In genomic region chr13:44717838-44718237, GRCm38 (mm10) we compare ENCODE assay signal across 19 mouse cellular contexts. TPM values are rescaled to one million over a fixed set of nuclear protein-coding genes. Genes with fewer than 3 reads are reported as not detected.
DNase-seq lines count a peak whose midpoint lies in the region; ATAC-seq and TF ChIP-seq lines count a peak whose summit lies in the region.
"Had no signal": no experiment of that assay in that cellular context is flagged by ENCODE, and none has a peak within 500 bp of the region (broad histone marks: within the 10 kb centered on the region; RNA-seq: fewer than 3 reads in every experiment).

No protein-coding gene starts in this region.

- no peak for ATAC-seq in heart, embryonic 12.5 days (ENCODE audit: insufficient number of reproducible peaks, low FRiP score)
- ATAC-seq: forebrain, embryonic 13.5 days; forebrain, embryonic 15.5 days; forebrain, postnatal 0 days had no signal

- H3K36me3 ChIP-seq in ES-Bruce4 (ENCODE audit: control insufficient read depth, insufficient read depth, low read length, poor library complexity, severe bottlenecking) (no peaks in the 10 kb centered on the region), ES-E14 (ENCODE audit: control insufficient read depth, insufficient read depth, low read length, poor library complexity, severe bottlenecking) (no peaks in the 10 kb centered on the region)
- H3K36me3 ChIP-seq in heart, embryonic 12.5 days = no peaks in the 10 kb centered on the region
- no peaks in the 10 kb centered on the region for H3K36me3 ChIP-seq in heart, adult 2 months (ENCODE audit: control insufficient read depth, insufficient read depth, low read length)
- H3K36me3 ChIP-seq: embryonic facial prominence, embryonic 10.5 days; embryonic facial prominence, embryonic 12.5 days; forebrain, embryonic 15.5 days had no signal

- DNase-seq in ES-E14 (ENCODE audit: low read depth, low spot score) = no peak
- peak; percentile 68 for DNase-seq in ZHBTc4 (ENCODE audit: low read depth, low spot score)
- DNase-seq in heart, adult 2 months = no peak
- no peak for DNase-seq in layer of hippocampus, adult 8-10 months (ENCODE audit: low spot score in 2 of 2)
- DNase-seq: adrenal gland, adult 2 months; adrenal gland, postnatal 10 days; adrenal gland, postnatal 25 days; cerebellum, adult 11 months; cerebellum, adult 18-20 months; cerebellum, adult 8-10 months; cerebellum, adult 9-11 months; cerebellum, postnatal 14 days; forebrain, postnatal 0 days had no signal

- TF ChIP-seq EP300 in ES-Bruce4 (IDR thresholded peaks at IDR 0.05; ENCODE audit: insufficient read depth, low read depth, low read length) = no peak
- no peak for TF ChIP-seq EP300 in heart, adult 2 months (IDR thresholded peaks at IDR 0.05; ENCODE audit: insufficient read depth, low read depth, low read length)

- no peaks in the 10 kb centered on the region for H3K27me3 ChIP-seq in ES-Bruce4 (ENCODE audit: control insufficient read depth, insufficient read depth, low read length, poor library complexity, severe bottlenecking)
- no peaks in the 10 kb centered on the region for H3K27me3 ChIP-seq in heart, embryonic 12.5 days (replicated peaks)
- no peaks in the 10 kb centered on the region for H3K27me3 ChIP-seq in heart, adult 2 months (ENCODE audit: control insufficient read depth, insufficient read depth, low read length)
- H3K27me3 ChIP-seq: embryonic facial prominence, embryonic 12.5 days; forebrain, embryonic 13.5 days; forebrain, embryonic 15.5 days had no signal

- H3K9me3 ChIP-seq in ES-Bruce4 (replicated peaks; ENCODE audit: control insufficient read depth, insufficient read depth, low read length, poor library complexity, severe bottlenecking) (no peaks in the 10 kb centered on the region), ES-E14 (ENCODE audit: control insufficient read depth, insufficient read depth, low read depth, low read length) (no peaks in the 10 kb centered on the region)
- no peaks in the 10 kb centered on the region for H3K9me3 ChIP-seq in heart, embryonic 12.5 days (replicated peaks)
- H3K9me3 ChIP-seq: embryonic facial prominence, embryonic 10.5 days; embryonic facial prominence, embryonic 12.5 days; forebrain, embryonic 13.5 days; forebrain, embryonic 15.5 days had no signal

- intact Hi-C loops in heart, adult 2 months (cut with DNase I) = no loop called here

- H3K4me2 ChIP-seq in heart, embryonic 12.5 days = no peak overlapping the region
- H3K4me2 ChIP-seq: embryonic facial prominence, embryonic 12.5 days; forebrain, embryonic 13.5 days; forebrain, embryonic 15.5 days had no signal

- H3K27ac ChIP-seq in ES-Bruce4 (ENCODE audit: insufficient read depth, low read length) (peak overlapping the region; percentile 71), ES-E14 (ENCODE audit: insufficient read depth, low read depth, low read length, poor library complexity, severe bottlenecking) (peak overlapping the region; percentile 82; the same call in 1 of the 2 replicates)
- no peak overlapping the region for H3K27ac ChIP-seq in heart, embryonic 12.5 days (ENCODE audit: poor library complexity, severe bottlenecking)
- H3K27ac ChIP-seq in heart, adult 2 months = no peak overlapping the region
- H3K27ac ChIP-seq: embryonic facial prominence, embryonic 10.5 days; embryonic facial prominence, embryonic 12.5 days; forebrain, embryonic 13.5 days; forebrain, embryonic 15.5 days had no signal

- peaks cover 2% of the 10 kb centered on the region for H3K4me1 ChIP-seq in ES-Bruce4 (ENCODE audit: control insufficient read depth, insufficient read depth, low read length)
- peaks cover 10 to 30% of the 10 kb centered on the region in 2 experiments for H3K4me1 ChIP-seq in ES-E14 (ENCODE audit: control insufficient read depth in 2 of 2, insufficient read depth in 2 of 2, low read length in 2 of 2, poor library complexity in 1 of 2)
- no peaks in the 10 kb centered on the region for H3K4me1 ChIP-seq in heart, embryonic 12.5 days (replicated peaks)
- no peaks in the 10 kb centered on the region for H3K4me1 ChIP-seq in heart, adult 2 months (ENCODE audit: control insufficient read depth, insufficient read depth, low read length)
- H3K4me1 ChIP-seq: embryonic facial prominence, embryonic 12.5 days; forebrain, embryonic 13.5 days had no signal

- H3K4me3 ChIP-seq in ES-Bruce4 (ENCODE audit: low read depth, low read length) (no peak overlapping the region), ES-E14 (ENCODE audit: insufficient read depth in 1 of 2, low read depth in 1 of 2, low read length in 2 of 2, poor library complexity in 1 of 2, severe bottlenecking in 1 of 2) (no peak overlapping the region)
- no peak overlapping the region for H3K4me3 ChIP-seq in heart, embryonic 12.5 days
- H3K4me3 ChIP-seq in heart, adult 2 months = no peak overlapping the region
- H3K4me3 ChIP-seq: embryonic facial prominence, embryonic 10.5 days; embryonic facial prominence, embryonic 12.5 days; forebrain, embryonic 13.5 days; forebrain, embryonic 15.5 days had no signal

- TF ChIP-seq POLR2A in ES-Bruce4 (IDR thresholded peaks at IDR 0.05; ENCODE audit: insufficient read depth, low read length) = no peak
- TF ChIP-seq POLR2A in heart, adult 2 months (IDR thresholded peaks at IDR 0.05; ENCODE audit: insufficient read depth, low read depth, low read length) = no peak

- no peak overlapping the region for H3K9ac ChIP-seq in ES-Bruce4 (ENCODE audit: low read depth, poor library complexity, severe bottlenecking)
- peak overlapping the region; percentile 54; the same call in 1 of the 2 replicates for H3K9ac ChIP-seq in ES-E14 (ENCODE audit: insufficient read depth, low read depth, low read length, poor library complexity, severe bottlenecking)
- no peak overlapping the region for H3K9ac ChIP-seq in heart, embryonic 12.5 days
- H3K9ac ChIP-seq in heart, adult 2 months (ENCODE audit: low read depth, low read length) = no peak overlapping the region
- H3K9ac ChIP-seq: embryonic facial prominence, embryonic 12.5 days; forebrain, embryonic 13.5 days; forebrain, embryonic 15.5 days; forebrain, postnatal 0 days had no signal

- WGBS in heart, embryonic 12.5 days = 90% methylated on average over 9 of the region's 9 CpGs
- 93% methylated on average over 9 of the region's 9 CpGs for WGBS in heart, adult 2 months

- no peak for TF ChIP-seq CTCF in ES-Bruce4 (IDR thresholded peaks at IDR 0.05; ENCODE audit: low read depth, low read length)
- no peak for TF ChIP-seq CTCF in heart, adult 2 months (IDR thresholded peaks at IDR 0.05)

- in situ Hi-C loops in ES-E14 (cut with MboI; ENCODE audit: low sequenced_read_pairs in 2 of 2, unreplicated experiment in 2 of 2) = no loop called here

- H3K79me2 ChIP-seq in heart, adult 2 months (replicated peaks; ENCODE audit: control insufficient read depth, insufficient read depth, low read length) = no peaks in the 10 kb centered on the region

TF ChIP-seq in ES-E14, 5 proteins besides CTCF, POLR2A, EP300 and RAD21:
- peak; percentile 53; the same call in 1 of the 2 replicates for TF ChIP-seq ZNF384 (IDR thresholded peaks at IDR 0.05; ENCODE audit: low read depth, low read length)
- TF ChIP-seq HCFC1 (IDR thresholded peaks at IDR 0.05; ENCODE audit: borderline replicate concordance, insufficient read depth, low read length) = no peak

RNA-seq across cellular contexts. Expression of gene Jarid2, which starts 11.4 kb away (rescaled TPM):
- polyA plus RNA-seq in ES-Bruce4 (2011; ENCODE audit: insufficient read depth, insufficient read length, low read depth, missing spikeins) = 143 and 150 TPM in 2 replicates
- total RNA-seq in ES-E14 (2012; rRNA removed) = 190 and 195 TPM in 2 replicates
- polyA plus RNA-seq in heart, embryonic 12.5 days (2016; fragmentation: Nextera tagmentation; extraction: Ambion mirVana) = 40.6 TPM in 2 replicates
- total RNA-seq in heart, adult 2 months (2021) = 10 to 100 TPM; 20.2 to 24.5 TPM
- 7.3 and 11.5 TPM in 2 replicates for polyA plus RNA-seq in heart, adult 2 months (2012; rRNA removed)
- total RNA-seq in layer of hippocampus, adult 8-10 months (2022) = 10 to 100 TPM; 26.2 to 32.8 (median 31.4) TPM

Comparison
In these comparisons a context has a peak if more than half of its experiments do, and no peak if none do; other contexts are left out.
1. H3K27ac ChIP-seq: peak in ES-Bruce4 (single experiment) and ES-E14 (single experiment); none in heart, embryonic 12.5 days (single experiment) and heart, adult 2 months (single experiment).